Mouse (Mus musculus) stomach, postnatal 0 days (tissue): ENCODE measurements around the gene Dnah2. TPM values are rescaled to one million over a fixed set of nuclear protein-coding genes. Genes with fewer than 3 reads are reported as not detected.
A peak's percentile ranks its signal among the peaks of the same experiment; 100 is the strongest.
"Not testable (repeated sequence)": the region's sequence is repeated elsewhere in the genome, so short reads cannot be mapped to it uniquely, and the experiment has no call there.

ENCODE experiments used
- ATAC-seq: fragments of 200-750 bp; cut with Nextera tagmentation; 2 replicates; pipeline ENCODE4 v1.8.0; 2017; ENCODE audit not compliant: low FRiP score, low TSS enrichment
- DNase-seq: peaks from one replicate; pipeline ENCODE4 v3.0.0-alpha.2; 2016; ENCODE audit warnings: low spot score
- H3K27ac ChIP-seq: fragments of 300-500 bp; sonication (generic); replicated peaks from 2 replicates; pipeline ENCODE4 v1.5.1; 2014; ENCODE audit warnings: mild to moderate bottlenecking, control low read depth
- H3K27me3 ChIP-seq: fragments of 300-500 bp; sonication (generic); 2 replicates; pipeline ENCODE4 v1.6.1; 2014; ENCODE audit warnings: low read length; ENCODE audit not compliant: control insufficient read depth, insufficient read depth
- H3K36me3 ChIP-seq: fragments of 300-500 bp; sonication (generic); 2 replicates; pipeline ENCODE4 v1.6.1; 2014; ENCODE audit warnings: low read length, mixed read lengths; ENCODE audit not compliant: control insufficient read depth, insufficient read depth
- H3K4me1 ChIP-seq: fragments of 300-500 bp; sonication (generic); replicated peaks from 2 replicates; pipeline ENCODE4 v1.6.1; 2014; ENCODE audit warnings: antibody characterized with exemption; ENCODE audit not compliant: control insufficient read depth, insufficient read depth
- H3K4me2 ChIP-seq: fragments of 300-500 bp; sonication (generic); replicated peaks from 2 replicates; pipeline ENCODE4 v1.6.1; 2014; ENCODE audit warnings: low read depth, mild to moderate bottlenecking, control low read depth, moderate library complexity
- H3K4me3 ChIP-seq: fragments of 300-500 bp; sonication (generic); 2 replicates; pipeline ENCODE4 v1.5.1; 2014; ENCODE audit warnings: low read depth, low read length, control low read depth
- H3K9ac ChIP-seq: fragments of 300-500 bp; sonication (generic); 2 replicates; pipeline ENCODE4 v1.6.1; 2014; ENCODE audit warnings: mild to moderate bottlenecking, low read length, control low read depth, mixed read lengths
- H3K9me3 ChIP-seq: fragments of 300-500 bp; sonication (generic); 2 replicates; pipeline ENCODE4 v1.6.1; 2016; ENCODE audit warnings: low read length; ENCODE audit not compliant: control insufficient read depth
- CTCF ChIP-seq: IDR thresholded peaks from 2 replicates; pipeline ENCODE4 v1.5.1; 2016; ENCODE audit warnings: antibody characterized with exemption, low read depth, mild to moderate bottlenecking, moderate library complexity
- EP300 ChIP-seq: optimal IDR thresholded peaks from 2 replicates; pipeline ENCODE3; 2016; ENCODE audit warnings: antibody characterized with exemption
- WGBS: fragments of 180-500 bp; shearing (Covaris S2); extraction: QIAGEN DNeasy Blood & Tissue Kit; methylation state at CpG from one replicate; pipeline ENCODE4 v1.1.7; 2014; 5-methylcytosine and 5-hydroxymethylcytosine counted together
- polyA plus RNA-seq: library from polyadenylated mRNA; unstranded; fragments of >200 nt; fragmentation: Nextera tagmentation; extraction: Ambion mirVana; gene quantifications from 2 replicates; pipeline ENCODE4 v1.2.1, GENCODE M21; 2015

Gene Dnah2
- polyA plus RNA-seq, 1 experiment from 2014 or later, result 0.39 TPM

- WGBS, result 38% methylated on average over 24 of the region's 24 CpGs
- peak overlapping the region; percentile 18; the same call in 1 of the 2 replicates for H3K4me3 ChIP-seq
- H3K27ac ChIP-seq, result peak overlapping the region; percentile 71
- ATAC-seq, result no peak
- peak overlapping the region; percentile 52 for H3K9ac ChIP-seq
- no peak for TF ChIP-seq CTCF
- TF ChIP-seq EP300, result no peak
- peaks cover 15% of the 10 kb centered on the region for H3K36me3 ChIP-seq
- DNase-seq, result peak; percentile 40
- H3K4me2 ChIP-seq, result 0 out of 2 replicates have a peak overlapping the region, but pooled peaks have one; percentile 8
- H3K27me3 ChIP-seq, result no peaks in the 10 kb centered on the region
- no peaks in the 10 kb centered on the region for H3K9me3 ChIP-seq
- peaks cover 8% of the 10 kb centered on the region; the same call in 1 of the 2 replicates for H3K4me1 ChIP-seq
Observed at GRCm38 (mm10) chr11:69397581-69398057, 151.3 kb downstream of the Dnah2 start.

GRCm38 (mm10) chr11:69396772-69397171 lies 152.1 kb downstream of the Dnah2 start:
- H3K4me3 ChIP-seq, result peak overlapping the region; percentile 65; the same call in 1 of the 2 replicates
- 35% methylated on average over 11 of the region's 11 CpGs for WGBS
- peaks cover 15% of the 10 kb centered on the region for H3K36me3 ChIP-seq
- DNase-seq (peak; percentile 33), ATAC-seq (no peak)
- no peak for TF ChIP-seq CTCF
- TF ChIP-seq EP300, result no peak
- peaks cover 8% of the 10 kb centered on the region; the same call in 1 of the 2 replicates for H3K4me1 ChIP-seq
- no peaks in the 10 kb centered on the region for H3K9me3 ChIP-seq
- H3K4me2 ChIP-seq, result peak overlapping the region; percentile 71
- no peaks in the 10 kb centered on the region for H3K27me3 ChIP-seq
- H3K27ac ChIP-seq, result peak overlapping the region; percentile 97
- H3K9ac ChIP-seq, result peak overlapping the region; percentile 95; the same call in 1 of the 2 replicates

GRCm38 (mm10) chr11:69395634-69396373 lies 153.1 kb downstream of the Dnah2 start:
- no peaks in the 10 kb centered on the region for H3K9me3 ChIP-seq
- H3K4me1 ChIP-seq, result peaks cover 8% of the 10 kb centered on the region; the same call in 1 of the 2 replicates
- peak overlapping the region; percentile 65 for H3K4me3 ChIP-seq
- H3K9ac ChIP-seq, result peak overlapping the region; percentile 95
- H3K36me3 ChIP-seq, result peaks cover 12% of the 10 kb centered on the region
- peak overlapping the region; percentile 71 for H3K4me2 ChIP-seq
- DNase-seq (peak; percentile 95), ATAC-seq (peak; percentile 90)
- H3K27me3 ChIP-seq, result no peaks in the 10 kb centered on the region
- no peak for TF ChIP-seq CTCF
- peak; percentile 100 for TF ChIP-seq EP300
- H3K27ac ChIP-seq, result peak overlapping the region; percentile 97
- under 1% methylated on average over 48 of the region's 48 CpGs for WGBS

GRCm38 (mm10) chr11:69395235-69395633 lies 153.7 kb downstream of the Dnah2 start, which contains the start of the genes Naa38 and Cyb5d1:
Naa38 (plus strand) TSS chr11:69395487.
Cyb5d1 (minus strand) TSS chr11:69395631.
- not testable (repeated sequence) for H3K27me3 ChIP-seq, H3K36me3 ChIP-seq, H3K4me1 ChIP-seq, H3K9me3 ChIP-seq
- 1% methylated on average over 19 of the region's 24 CpGs for WGBS
- Histone ChIP-seq H3K9ac (peak within 1 kb of the TSS; percentile 95), H3K4me2 (peak within 1 kb of the TSS; percentile 71), H3K27ac (peak within 1 kb of the TSS; percentile 97), H3K4me3 (peak within 1 kb of the TSS; percentile 65)
- ATAC-seq (peak; percentile 81), DNase-seq (peak; percentile 88)

- DNase-seq, result peak; percentile 35
- Histone ChIP-seq H3K9ac (peak overlapping the region; percentile 68), H3K4me2 (peak overlapping the region; percentile 71), H3K4me3 (peak overlapping the region; percentile 65), H3K27ac (peak overlapping the region; percentile 97)
- not testable (repeated sequence) for H3K36me3 ChIP-seq, H3K4me1 ChIP-seq, ATAC-seq, H3K27me3 ChIP-seq, H3K9me3 ChIP-seq
- under 1% methylated on average over 31 of the region's 31 CpGs for WGBS
Observed at GRCm38 (mm10) chr11:69394591-69395167, 154.2 kb downstream of the Dnah2 start.
